Mouse (Mus musculus): ENCODE data around the gene Syngr4. TPM values are rescaled to one million over a fixed set of nuclear protein-coding genes. Genes with fewer than 3 reads are reported as not detected.

Syngr4 gene
- total RNA-seq (2012; rRNA removed) = not detected in 2 replicates
- not detected in 2 replicates for total RNA-seq (2014; rRNA removed)
- not detected in 2 replicates for polyA plus RNA-seq (2012; ENCODE audit: insufficient read length, low read depth)

GRCm38 (mm10) chr7:45896517-45897257 lies at the start of gene Syngr4, which contains the start of gene Tmem143:
TSS of gene Syngr4 (minus strand) at chr7:45896714.
TSS of gene Tmem143 (plus strand) at chr7:45896941.
- dilution Hi-C loops (cut with MboI; ENCODE audit: extremely low pct_ligation_motif_present, extremely low pct_unique_long_range_greater_than_20kb, low sequenced_read_pairs) = no loop called here
- peak; percentile 100 for DNase-seq (ENCODE audit: extremely low read depth)
- Histone ChIP-seq H3K27ac (ENCODE audit: insufficient read depth, low read depth) (peak within 1 kb of the TSS; percentile 59), H3K36me3 (replicated peaks in 1 of 2; ENCODE audit: control insufficient read depth in 1 of 2, insufficient read depth in 1 of 2, low read length in 1 of 2) (peaks cover 0 to 7% of the 10 kb centered on the region in 2 experiments), H3K4me1 (ENCODE audit: control insufficient read depth in 1 of 2, insufficient read depth in 2 of 2) (peaks cover 3 to 25% of the 10 kb centered on the region in 2 experiments; a peak in 3 of 4 replicates), H3K9ac (ENCODE audit: insufficient read depth, low read depth) (peak within 1 kb of the TSS; percentile 79), H3K4me2 (ENCODE audit: insufficient read depth, low read depth, poor library complexity, severe bottlenecking) (peak within 1 kb of the TSS; percentile 68), H3K4me3 (replicated peaks in 1 of 3; ENCODE audit: low read depth in 2 of 3, low read length in 2 of 3, poor library complexity in 1 of 3) (peak within 1 kb of the TSS; percentile 63 to 80 (median 77)), H3K79me2 (replicated peaks; ENCODE audit: control insufficient read depth, extremely low read depth, insufficient read depth, poor library complexity, severe bottlenecking) (no peaks in the 10 kb centered on the region), H3K27me3 (replicated peaks) (no peaks in the 10 kb centered on the region), H3K9me3 (replicated peaks; ENCODE audit: low read length) (no peaks in the 10 kb centered on the region)
- peak; percentile 78; the same call in 1 of the 2 replicates for TF ChIP-seq UBTF (IDR thresholded peaks at IDR 0.05; ENCODE audit: low read depth, low read length)
- TF ChIP-seq CTCF (conservative IDR thresholded peaks at IDR 0.05 in 1 of 2, IDR thresholded peaks at IDR 0.05 in 1 of 2; ENCODE audit: low read depth in 2 of 2, low read length in 2 of 2) = no peak
- TF ChIP-seq USF1 (IDR thresholded peaks at IDR 0.05; ENCODE audit: low read depth, low read length) = no peak
- 0 out of 2 replicates have a peak, but pooled peaks have one; percentile 19 for TF ChIP-seq MEF2A (IDR thresholded peaks at IDR 0.05; ENCODE audit: borderline replicate concordance, low read depth, low read length)
- TF ChIP-seq POLR2AphosphoS2 (IDR thresholded peaks at IDR 0.05; ENCODE audit: low read depth, low read length) = peak; percentile 62; the same call in 1 of the 2 replicates
- TF ChIP-seq MAFK (IDR thresholded peaks at IDR 0.05; ENCODE audit: insufficient replicate concordance, low read length) = no peak
- TF ChIP-seq ELF1 (IDR thresholded peaks at IDR 0.05; ENCODE audit: low read depth, low read length) = peak; percentile 59
- TF ChIP-seq MXI1 (IDR thresholded peaks at IDR 0.05; ENCODE audit: low read depth, low read length) = peak; percentile 12; the same call in 1 of the 2 replicates
- peak; percentile 85 for TF ChIP-seq MAX (IDR thresholded peaks at IDR 0.05; ENCODE audit: low read length)
- no peak for TF ChIP-seq PAX5 (IDR thresholded peaks at IDR 0.05; ENCODE audit: low read length)
- TF ChIP-seq NELFE (IDR thresholded peaks at IDR 0.05; ENCODE audit: low read depth, low read length) = peak; percentile 84
- TF ChIP-seq KAT2A (IDR thresholded peaks at IDR 0.05; ENCODE audit: insufficient replicate concordance, low read length) = no peak
- TF ChIP-seq ZC3H11A (IDR thresholded peaks at IDR 0.05; ENCODE audit: low read depth, low read length) = no peak
- no peak for TF ChIP-seq JUND (conservative IDR thresholded peaks at IDR 0.05; ENCODE audit: low read depth, low read length)
- no peak for TF ChIP-seq EP300 (IDR thresholded peaks at IDR 0.05; ENCODE audit: low read length)
- TF ChIP-seq SMC3 (IDR thresholded peaks at IDR 0.05; ENCODE audit: low read depth, low read length) = no peak
- TF ChIP-seq ZMIZ1 (IDR thresholded peaks at IDR 0.05; ENCODE audit: low read depth, low read length) = peak; percentile 70; the same call in 1 of the 2 replicates
- no peak for TF ChIP-seq SIN3A (IDR thresholded peaks at IDR 0.05; ENCODE audit: low read length)
- no peak for TF ChIP-seq ZKSCAN1 (IDR thresholded peaks at IDR 0.05; ENCODE audit: borderline replicate concordance, low read depth, low read length)
- no peak for TF ChIP-seq USF2 (conservative IDR thresholded peaks at IDR 0.05; ENCODE audit: low read depth, low read length)
- TF ChIP-seq JUN (IDR thresholded peaks at IDR 0.05; ENCODE audit: insufficient read depth, low read depth, low read length) = no peak
- peak; percentile 80 for TF ChIP-seq POLR2A (IDR thresholded peaks at IDR 0.05; ENCODE audit: low read depth, low read length)
- TF ChIP-seq NRF1 (IDR thresholded peaks at IDR 0.05; ENCODE audit: low read depth, low read length) = peak; percentile 92
- no peak for TF ChIP-seq GABPA (IDR thresholded peaks at IDR 0.05; ENCODE audit: insufficient replicate concordance, low read depth, low read length)
- TF ChIP-seq ZNF384 (IDR thresholded peaks at IDR 0.05; ENCODE audit: low read depth, low read length) = peak; percentile 100
- no peak for TF ChIP-seq IRF4 (IDR thresholded peaks at IDR 0.05; ENCODE audit: low read depth, low read length)
- TF ChIP-seq MYC (IDR thresholded peaks at IDR 0.05; ENCODE audit: low read depth, low read length) = peak; percentile 32
- TF ChIP-seq RCOR1 (conservative IDR thresholded peaks at IDR 0.05; ENCODE audit: low read depth, low read length) = 0 out of 2 replicates have a peak, but pooled peaks have one; percentile 24
- peak; percentile 37 for TF ChIP-seq TCF12 (IDR thresholded peaks at IDR 0.05; ENCODE audit: low read depth, low read length)
- peak; percentile 74 for TF ChIP-seq TBP (conservative IDR thresholded peaks at IDR 0.05; ENCODE audit: low read depth, low read length)
- TF ChIP-seq HCFC1 (IDR thresholded peaks at IDR 0.05; ENCODE audit: low read depth, low read length) = peak; percentile 75
- 0 out of 2 replicates have a peak, but pooled peaks have one; percentile 7 for TF ChIP-seq MAZ (IDR thresholded peaks at IDR 0.05; ENCODE audit: low read depth, low read length)
- TF ChIP-seq RAD21 (IDR thresholded peaks at IDR 0.05; ENCODE audit: low read depth, low read length) = no peak
- no peak for TF ChIP-seq CHD1 (IDR thresholded peaks at IDR 0.05; ENCODE audit: low read depth, low read length)
- TF ChIP-seq BHLHE40 (IDR thresholded peaks at IDR 0.05; ENCODE audit: low read depth, low read length) = no peak
- peak; percentile 94; the same call in 1 of the 2 replicates for TF ChIP-seq E2F4 (IDR thresholded peaks at IDR 0.05; ENCODE audit: insufficient replicate concordance, low read depth, low read length)
- no peak for TF ChIP-seq ETS1 (conservative IDR thresholded peaks at IDR 0.05; ENCODE audit: low read depth, low read length)
- TF ChIP-seq CHD2 (IDR thresholded peaks at IDR 0.05; ENCODE audit: low read length) = no peak
- in situ Hi-C loops (cut with MboI; ENCODE audit: low pct_ligation_motif_present, low pct_unique_long_range_greater_than_20kb, low sequenced_read_pairs) = no loop called here

Data from CH12.LX (cell line).